Mouse (Mus musculus) left cerebral cortex, postnatal 10 days (tissue): ENCODE measurements around the gene Efcab9. TPM values are rescaled to one million over a fixed set of nuclear protein-coding genes. Genes with fewer than 3 reads are reported as not detected.

Source experiments
- DNase-seq, 2 experiments: peaks; one replicate each; pipeline ENCODE4 v3.0.0; 2021 to 2022; ENCODE audit warnings: low spot score in 2 of 2, mixed read lengths in 1 of 2; ENCODE audit errors: extremely low spot score in 1 of 2
- intact Hi-C: fragments of 180-260 bp; cut with DNase I; formaldehyde crosslinking; loops from one replicate; pipeline ENCODE4 v1.15.1; 2025
- total RNA-seq, 2 experiments: library from RNA; stranded (reverse); gene quantifications; 2 replicates each; pipeline ENCODE4 v1.2.3; 2021

The Efcab9 gene
- total RNA-seq, 2 experiments from 2014 or later = not detected

DNA sequence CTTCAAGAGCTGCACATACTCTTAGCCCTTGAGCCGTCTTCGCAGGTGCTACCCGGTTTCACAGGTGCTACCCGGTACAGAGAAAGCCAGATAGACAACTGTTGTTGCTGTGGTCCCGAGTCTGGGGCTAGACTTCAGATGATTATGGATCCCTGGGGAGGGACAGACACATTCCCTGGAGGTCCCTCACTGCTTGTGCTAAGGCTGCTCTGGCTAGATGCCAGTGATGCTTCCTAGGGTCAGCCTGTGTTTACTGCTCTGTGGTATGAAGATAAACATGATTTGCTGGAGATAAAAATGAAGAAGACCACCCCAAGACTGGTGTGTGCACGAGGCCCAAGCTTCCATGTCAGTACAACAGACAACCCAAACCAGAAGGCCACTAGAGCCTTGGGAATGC lies 12.2 kb upstream of the Efcab9 start:
- intact Hi-C loops = no loop called here
- DNase-seq = no peak

DNA sequence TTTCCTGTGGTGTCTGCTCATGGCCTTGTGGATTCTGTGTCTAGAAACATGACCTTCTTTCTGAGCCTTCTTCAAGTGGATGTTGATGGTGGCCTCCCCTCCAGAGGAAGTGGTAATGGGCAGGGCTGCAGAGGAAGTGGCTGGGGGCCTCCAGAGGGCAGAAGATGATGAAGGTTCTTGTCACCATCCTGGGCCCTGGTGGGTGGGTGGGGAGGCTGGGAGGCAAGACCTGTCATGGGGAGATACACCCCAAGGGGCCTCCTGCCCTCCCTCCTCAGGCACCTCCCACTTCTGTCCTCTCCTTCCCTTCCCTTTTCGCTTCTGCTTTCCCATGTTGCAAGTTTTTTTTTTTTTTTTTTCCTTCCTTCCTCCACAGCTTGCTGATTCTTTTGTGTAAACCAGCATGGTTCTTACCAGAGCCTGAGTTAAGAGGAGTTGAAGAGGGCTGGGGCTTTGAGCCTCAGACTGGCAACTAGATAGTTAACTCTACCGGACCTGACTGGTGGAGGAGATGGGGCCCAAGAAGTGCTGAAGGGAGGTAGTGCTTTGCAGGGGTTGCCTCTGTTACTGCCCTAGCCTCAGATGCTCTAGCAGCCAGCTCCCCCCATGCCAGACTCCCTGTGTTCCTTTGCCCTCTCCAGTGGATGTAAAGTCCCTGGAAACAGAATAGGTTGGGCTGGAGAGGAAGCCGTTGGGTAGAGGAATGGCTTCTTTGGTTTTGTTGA lies 11.0 kb upstream of the Efcab9 start:
- intact Hi-C loops = no loop called here
- peak in 1 of 2 experiments; percentile 50 for DNase-seq

DNA sequence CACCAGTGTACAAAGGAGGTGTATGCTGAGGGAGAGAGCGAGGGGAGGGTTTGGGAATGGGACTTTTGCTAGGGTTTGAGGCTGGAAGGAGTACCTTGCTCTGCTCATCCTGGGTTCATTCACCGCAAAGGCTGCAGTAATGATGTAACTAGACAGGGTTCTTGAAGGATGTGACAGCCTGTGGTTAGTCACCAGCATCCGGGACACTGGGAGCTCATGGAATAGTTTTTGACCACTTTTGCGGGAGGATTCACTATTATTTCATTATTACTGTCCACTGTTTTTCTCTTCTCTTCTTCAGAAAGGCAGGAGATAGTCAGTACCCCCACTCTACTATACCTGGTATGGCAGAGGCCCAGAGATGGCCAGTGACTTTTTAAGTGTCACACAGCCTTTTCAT lies 10.3 kb upstream of the Efcab9 start:
- intact Hi-C loops = no loop called here

DNA sequence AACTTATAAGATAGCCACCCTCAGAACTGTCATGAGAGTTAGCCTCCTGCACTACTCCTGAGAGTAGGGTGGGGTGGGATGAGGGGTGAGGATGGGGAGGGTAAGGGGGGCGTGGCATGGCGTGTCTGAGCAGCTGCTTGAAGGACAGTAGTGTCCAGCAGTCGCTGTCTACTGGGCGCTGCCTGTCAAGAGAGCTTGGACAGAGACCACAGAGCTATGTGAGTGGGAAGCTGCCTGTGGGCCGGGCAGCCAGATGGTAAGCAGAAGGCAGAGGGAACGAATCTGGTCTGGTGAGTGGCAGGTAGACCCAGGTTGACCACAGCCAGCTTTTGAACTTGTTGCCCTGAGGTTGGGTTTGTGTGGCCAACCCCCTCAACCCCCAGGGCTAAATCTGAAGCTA lies 8.6 kb upstream of the Efcab9 start:
- intact Hi-C loops = no loop called here

More for the DNA sequence above, 10.3 kb upstream of the Efcab9 start:
- no peak for DNase-seq

DNA sequence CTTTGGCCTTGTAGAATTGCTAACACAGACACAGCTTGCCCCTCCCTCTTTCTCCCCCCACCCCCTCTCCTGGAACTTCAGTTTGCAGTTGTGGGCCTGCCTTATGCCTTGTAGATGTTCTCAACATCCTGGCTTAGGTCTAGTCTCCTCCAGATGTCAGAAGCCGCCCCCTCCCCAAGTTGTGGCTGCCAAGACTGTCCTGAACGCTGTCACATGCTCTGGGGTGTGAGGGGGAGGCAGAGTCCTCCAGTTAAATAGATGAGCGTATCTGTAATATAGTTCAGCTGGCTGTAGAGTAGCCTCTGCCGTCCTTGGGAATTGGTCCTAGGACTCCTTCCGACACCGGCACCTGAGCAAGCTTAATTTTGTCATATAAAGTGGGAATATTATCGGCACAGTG lies 7.8 kb upstream of the Efcab9 start:
- intact Hi-C loops = no loop called here
- no peak for DNase-seq

More for the DNA sequence above, 8.6 kb upstream of the Efcab9 start:
- no peak for DNase-seq

DNA sequence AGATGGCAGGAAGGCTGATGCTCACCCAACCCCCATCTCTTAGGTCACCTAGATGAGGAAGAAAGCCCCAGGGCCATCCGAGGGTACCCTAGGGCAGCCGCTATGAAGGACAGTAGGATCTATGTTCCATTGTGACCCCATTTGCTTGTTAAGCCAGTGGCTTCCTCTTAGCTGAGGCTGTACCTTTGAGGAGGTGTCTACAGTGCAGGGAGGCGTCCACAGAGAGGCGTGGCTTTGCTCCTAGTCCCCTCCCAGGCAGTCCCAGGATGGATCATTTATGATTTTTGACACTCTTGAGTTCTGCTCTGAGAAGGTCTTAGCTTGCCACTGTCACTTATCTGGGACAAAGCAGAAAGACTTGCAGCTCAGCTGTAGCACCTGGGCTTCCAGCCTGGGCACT lies 7.0 kb upstream of the Efcab9 start:
- intact Hi-C loops = no loop called here
- no peak for DNase-seq

DNA sequence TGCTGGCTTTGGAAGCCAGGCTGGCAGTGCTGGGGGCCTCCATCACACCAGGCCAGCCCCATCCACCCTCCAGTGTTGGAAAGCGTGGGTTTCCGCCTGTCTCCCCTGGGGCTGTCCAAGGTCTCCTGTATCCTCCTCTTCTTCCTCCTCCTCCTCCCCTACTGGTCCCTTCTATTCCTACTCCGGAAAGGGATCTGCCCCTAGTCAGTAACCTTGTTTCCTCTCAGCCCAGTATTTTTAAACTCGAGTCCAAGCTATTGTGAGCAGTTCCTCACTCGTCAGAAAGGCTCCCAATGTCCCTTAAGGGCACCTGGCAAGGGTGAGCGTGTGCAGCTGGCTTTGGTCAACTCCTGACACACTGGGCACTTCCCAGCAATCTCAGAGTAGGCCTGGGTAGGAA lies 6.6 kb upstream of the Efcab9 start:
- intact Hi-C loops = no loop called here
- no peak for DNase-seq

DNA sequence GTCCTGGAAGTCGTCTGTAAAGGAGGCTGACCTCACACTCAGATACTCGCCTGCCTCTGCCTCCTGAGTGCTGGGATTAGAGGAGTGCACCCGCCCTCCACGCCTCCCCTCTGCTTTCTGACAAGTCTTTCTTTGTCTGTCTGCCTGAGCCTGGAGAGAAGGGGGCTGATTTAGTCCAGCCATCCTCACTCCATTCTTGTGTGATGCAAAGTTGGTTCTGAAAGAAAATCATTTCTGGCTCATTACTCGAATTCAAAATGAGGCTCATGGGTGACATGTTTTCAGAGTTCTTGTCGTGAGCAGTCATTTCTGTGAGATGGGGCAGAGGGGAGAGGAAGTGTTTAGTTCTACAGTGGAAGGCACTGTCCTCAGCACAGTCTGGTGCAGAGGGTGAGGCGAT lies 5.1 kb upstream of the Efcab9 start:
- intact Hi-C loops = no loop called here
- no peak for DNase-seq

DNA sequence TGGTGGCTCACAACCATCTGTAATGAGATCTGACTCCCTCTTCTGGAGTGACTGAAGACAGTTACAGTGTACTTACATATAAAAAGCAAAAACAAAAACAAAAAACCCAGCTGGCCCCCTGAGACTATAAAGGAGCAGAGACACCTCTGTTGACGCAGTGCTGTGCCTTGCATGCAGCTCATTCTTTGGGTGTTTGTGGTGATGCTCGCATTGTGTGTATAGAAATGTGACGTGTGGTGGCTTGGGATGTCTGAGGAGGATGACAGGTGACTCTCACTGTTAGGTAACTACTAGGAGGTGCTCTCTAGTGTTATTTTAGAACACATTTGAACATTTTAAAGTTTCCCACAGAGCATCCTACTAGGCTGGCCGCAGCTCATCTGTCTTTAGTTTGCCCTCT lies 3.8 kb upstream of the Efcab9 start:
- intact Hi-C loops = no loop called here
- no peak for DNase-seq

DNA sequence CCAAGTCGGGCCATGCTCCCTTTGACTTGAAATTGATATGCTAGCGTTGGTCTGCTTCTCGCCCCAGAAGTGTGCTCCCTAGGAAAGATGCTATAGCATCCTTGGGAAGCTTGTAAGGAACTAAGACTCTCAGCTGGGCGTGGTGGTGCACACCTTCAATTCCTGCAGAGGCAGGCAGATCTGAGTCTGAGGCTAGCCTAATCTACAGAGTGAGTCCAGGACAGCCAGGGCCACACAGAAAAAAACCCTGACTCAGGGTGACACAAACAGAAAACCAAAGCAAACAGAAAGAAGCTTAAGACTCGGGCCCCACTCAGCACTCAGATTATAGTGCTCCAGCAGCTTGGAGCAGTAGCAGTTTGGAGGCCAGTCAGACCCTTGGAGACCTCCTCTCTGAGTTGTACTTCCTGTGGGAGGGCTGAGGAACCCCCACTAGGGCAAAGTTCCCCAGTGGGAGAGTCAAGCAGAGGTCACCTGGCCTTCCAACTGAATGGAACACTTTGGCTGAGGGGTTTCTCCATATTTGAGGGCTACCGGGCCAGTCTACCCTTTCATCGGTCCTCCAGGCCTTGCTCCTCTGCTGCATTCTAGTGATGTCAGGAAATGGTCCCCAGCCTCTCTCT lies 2.7 kb upstream of the Efcab9 start:
- intact Hi-C loops = loop anchor here (5.0 kb wide), 1 partner anchor 53 kb away; no protein-coding TSS in a partner anchor
- no peak for DNase-seq

DNA sequence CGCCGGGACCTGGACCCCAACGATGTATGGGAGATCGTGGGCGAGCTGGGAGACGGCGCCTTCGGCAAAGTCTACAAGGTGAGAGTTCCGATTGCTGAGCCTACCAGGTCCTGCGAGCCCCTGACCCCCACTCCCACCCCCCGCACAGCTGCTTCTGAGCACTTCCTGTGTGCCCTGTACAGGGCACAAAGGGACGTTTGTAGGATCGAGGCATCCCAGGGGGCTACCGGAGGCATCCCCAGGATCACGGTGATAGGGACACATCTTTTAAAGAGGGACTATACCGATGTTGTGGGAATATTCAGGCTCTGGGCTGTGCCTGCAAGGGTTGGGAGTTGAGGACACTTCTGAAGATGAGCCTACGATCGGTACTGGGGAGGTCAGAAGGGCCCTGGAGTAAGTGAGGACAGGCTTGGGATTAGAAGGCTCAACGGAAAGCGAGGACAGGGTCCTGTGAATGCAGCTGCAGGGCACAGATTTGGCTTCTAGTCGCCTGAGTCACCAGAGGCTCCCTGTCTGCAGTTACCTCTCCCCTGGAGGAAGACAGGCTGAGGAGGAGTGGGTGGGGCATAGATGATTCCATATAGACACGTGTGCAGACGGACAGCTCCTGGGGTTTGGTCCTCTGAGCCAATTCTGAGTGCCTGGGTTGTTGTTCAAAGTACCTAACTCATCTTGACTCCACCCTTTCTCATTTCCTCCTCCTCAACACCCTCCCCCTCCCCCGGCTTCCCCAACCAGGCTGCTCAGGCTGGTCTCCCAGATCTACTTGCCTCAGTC lies 1.8 kb upstream of the Efcab9 start:
- intact Hi-C loops = loop anchor here (5.0 kb wide), 1 partner anchor 54 kb away; no protein-coding TSS in a partner anchor
- peak; percentile 16 to 63 for DNase-seq

DNA sequence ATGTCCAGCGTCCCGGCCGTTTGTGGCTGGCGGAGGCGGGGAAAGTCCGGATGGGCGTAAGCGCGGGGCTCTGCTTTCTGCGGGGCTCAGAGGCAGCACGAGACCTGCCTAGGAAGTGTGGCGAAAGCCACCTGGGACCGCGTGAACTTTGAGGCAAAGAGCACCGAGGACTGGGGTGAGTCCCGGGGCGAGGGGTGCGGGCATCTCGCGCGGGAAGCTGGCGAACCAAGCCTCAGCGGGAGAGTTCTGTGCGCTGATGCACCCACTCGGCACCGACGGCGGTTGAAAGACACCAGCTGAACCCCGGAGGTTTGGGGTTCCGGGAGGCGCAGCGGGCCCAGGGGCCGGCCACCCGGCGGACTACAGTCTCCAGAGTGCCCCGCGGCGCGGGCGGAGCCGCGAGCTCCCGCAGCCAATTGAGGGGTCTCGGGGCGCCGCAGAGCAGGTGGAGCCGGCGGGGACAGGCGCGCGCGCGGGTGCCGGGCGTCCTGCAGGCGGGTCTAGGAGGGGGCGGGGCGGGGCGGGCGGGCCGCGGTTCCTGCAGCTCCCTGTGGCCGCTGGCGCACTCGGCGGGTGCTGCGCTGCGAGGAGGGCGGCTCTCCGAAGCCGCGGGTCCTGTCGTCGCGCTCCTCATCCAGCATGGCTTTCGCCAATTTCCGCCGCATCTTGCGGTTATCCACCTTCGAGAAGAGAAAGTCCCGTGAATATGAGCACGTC lies 1.0 kb upstream of the Efcab9 start, which contains the start of gene Stk10:
Stk10 (plus strand) TSS at position 541 of the 717 bp plus-strand sequence.
- peak; percentile 87 to 94 for DNase-seq
- intact Hi-C loops = loop anchor here (5.0 kb wide), 1 partner anchor 54 kb away; no protein-coding TSS in a partner anchor

DNA sequence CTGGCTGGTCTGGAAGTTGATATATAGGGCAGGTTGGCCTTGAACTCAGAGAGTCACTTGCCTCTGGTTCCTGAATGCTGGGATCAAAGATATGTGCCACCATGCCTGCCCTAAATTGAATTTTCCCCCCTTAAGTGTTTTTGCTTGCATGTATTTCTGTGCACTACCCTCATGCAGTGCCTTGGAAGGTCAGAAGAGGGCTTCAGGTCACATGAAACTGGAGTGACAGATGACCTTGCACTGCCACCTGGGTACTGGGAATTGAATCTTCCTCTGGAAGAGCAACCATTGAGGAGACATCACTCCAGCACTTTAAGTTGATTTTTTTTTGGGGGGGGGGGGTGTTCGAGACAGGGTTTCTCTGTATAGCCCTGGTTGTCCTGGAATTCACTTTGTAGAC lies 1.7 kb downstream of the Efcab9 start:
- no peak for DNase-seq
- intact Hi-C loops = loop anchor here (5.0 kb wide), 1 partner anchor 57 kb away; no protein-coding TSS in a partner anchor

DNA sequence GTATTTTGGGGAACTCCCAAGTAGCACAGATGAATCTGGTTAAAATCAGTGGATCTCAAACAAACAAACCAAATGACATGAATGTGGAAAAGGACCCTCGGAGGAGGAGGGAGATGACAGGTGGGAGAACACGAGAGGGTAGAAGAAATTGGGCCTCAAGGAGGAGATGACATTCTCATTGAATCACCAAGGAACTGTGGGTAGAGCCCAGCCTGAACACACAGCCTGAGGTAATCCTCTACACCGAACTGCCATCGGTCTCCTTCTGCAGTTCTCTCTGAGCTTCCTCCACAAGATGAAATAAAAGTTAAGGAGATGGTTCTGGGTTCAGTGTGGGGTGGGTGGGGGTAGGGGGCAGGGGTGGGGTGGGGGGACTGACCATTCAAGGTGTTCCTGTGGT lies 4.9 kb downstream of the Efcab9 start:
- intact Hi-C loops = no loop called here
- no peak for DNase-seq

DNA sequence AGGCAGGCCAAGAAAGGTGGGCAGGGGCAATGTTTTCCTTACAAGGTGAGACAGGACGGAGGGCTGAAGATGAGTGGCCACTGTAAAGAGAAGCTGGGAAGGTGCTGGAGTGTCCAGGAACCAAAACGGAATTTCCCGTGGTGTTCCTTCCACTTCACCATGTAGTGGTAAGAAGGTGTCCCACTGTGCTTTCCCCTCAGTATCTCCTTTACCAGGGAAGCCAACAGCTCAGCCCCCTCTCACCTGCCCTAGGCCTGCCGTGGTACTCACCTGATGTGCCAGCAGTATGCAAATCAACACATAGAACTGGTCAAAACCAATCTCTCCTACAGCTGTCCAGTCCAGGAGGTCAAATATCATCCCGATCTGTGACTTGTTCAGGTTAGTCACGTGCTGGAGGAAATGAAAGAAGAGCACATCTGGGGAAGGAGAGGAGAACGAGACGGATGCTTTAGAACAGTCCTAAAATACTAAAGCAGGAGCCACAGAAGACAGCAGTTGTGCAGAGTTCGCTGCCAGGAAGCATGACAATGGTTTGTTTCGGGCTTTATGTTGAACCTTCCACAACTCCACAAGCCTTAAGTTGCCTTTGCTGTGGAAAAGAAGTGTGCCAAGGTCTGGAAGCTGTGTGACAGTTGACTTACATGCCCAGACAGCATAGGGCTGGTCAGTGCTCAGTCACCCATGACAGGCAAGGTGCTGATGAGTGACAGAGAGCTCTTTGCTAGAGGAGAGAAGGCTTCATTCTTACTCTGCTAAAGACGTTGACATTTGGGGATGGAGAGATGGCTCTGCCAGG lies 7.6 kb downstream of the Efcab9 start:
- intact Hi-C loops = no loop called here
- no peak for DNase-seq

DNA sequence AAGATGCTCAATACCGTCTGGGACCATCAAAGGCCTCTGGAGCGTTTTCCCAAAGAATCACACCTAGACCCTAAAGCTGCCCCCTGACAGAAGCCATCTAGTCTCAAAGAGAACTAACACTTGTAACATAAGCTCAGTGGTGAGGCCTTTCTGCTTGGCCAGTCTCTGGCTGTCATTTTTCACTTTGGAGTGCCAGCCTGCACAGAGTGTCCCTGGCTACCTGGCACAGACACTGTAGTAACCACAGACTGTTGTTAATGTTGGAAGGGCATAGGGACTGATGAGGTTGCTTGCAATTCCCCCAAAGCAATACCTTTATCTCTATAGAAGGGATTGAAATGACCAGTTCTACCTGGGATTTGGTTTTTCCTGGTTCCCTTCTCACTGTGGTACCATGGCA lies 10.6 kb downstream of the Efcab9 start:
- intact Hi-C loops = no loop called here
- no peak for DNase-seq

DNA sequence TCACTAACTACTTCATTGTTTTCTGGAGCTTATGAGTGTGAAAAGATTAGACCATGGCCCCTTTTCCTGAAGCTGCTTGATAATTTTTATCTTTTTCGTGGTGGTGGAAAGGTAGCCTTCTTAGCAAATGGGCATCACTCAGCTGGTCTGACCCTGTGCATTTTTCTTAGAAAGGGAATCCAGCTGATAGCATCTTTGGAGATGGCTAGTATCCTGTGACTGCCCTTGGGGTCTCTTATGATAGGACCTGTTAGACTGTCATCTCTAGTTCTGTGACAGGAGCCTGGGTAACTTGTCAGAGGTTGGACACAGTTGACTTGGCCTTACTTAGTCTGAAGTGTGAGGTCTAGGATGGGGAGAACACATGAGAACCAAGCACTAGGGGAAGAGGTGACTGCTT lies 12.5 kb downstream of the Efcab9 start:
- intact Hi-C loops = no loop called here
- DNase-seq = no peak

DNA sequence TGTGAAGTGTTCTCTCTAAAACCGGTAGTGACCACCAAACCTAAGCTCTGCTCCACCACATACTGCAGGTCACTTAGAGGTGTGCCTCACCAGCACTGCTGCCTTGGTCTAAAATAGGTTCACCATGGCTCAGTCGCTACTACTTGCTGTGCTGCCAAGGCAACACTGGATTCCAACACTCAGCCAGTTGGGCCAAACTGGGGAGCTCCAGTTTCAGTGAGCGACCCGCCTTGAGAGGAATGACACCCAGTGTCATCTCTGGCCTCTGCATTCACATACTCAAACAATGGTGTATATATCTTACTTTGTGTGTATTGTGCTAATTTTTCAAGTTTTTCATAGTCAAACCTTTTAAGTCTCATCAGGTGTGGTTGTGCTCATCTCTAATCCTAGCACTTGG lies 13.1 kb downstream of the Efcab9 start:
- no peak for DNase-seq
- intact Hi-C loops = no loop called here
